Mouse (Mus musculus) hindbrain, embryonic 14.5 days (tissue): ENCODE results near the gene Pus7. TPM values are rescaled to one million over a fixed set of nuclear protein-coding genes. Genes with fewer than 3 reads are reported as not detected.

Experiments
- ATAC-seq: fragments of 200-750 bp; cut with Nextera tagmentation; 2 replicates; pipeline ENCODE4 v1.8.0; 2017; ENCODE audit warnings: moderate number of reproducible peaks, mild to moderate bottlenecking, moderate TSS enrichment, moderate library complexity; ENCODE audit not compliant: low FRiP score
- DNase-seq: peaks from one replicate; pipeline ENCODE4 v3.0.0-alpha.2; 2015; ENCODE audit warnings: low spot score
- H3K27ac ChIP-seq: fragments of 300-500 bp; sonication (generic); 2 replicates; pipeline ENCODE4 v1.5.1; 2014; ENCODE audit warnings: mild to moderate bottlenecking, moderate library complexity
- H3K27me3 ChIP-seq: fragments of 300-500 bp; sonication (generic); 2 replicates; pipeline ENCODE4 v1.6.1; 2014; ENCODE audit warnings: mild to moderate bottlenecking, low read length, mixed read lengths; ENCODE audit not compliant: control insufficient read depth, insufficient read depth
- H3K36me3 ChIP-seq: fragments of 300-500 bp; sonication (generic); replicated peaks from 2 replicates; pipeline ENCODE4 v1.6.1; 2014; ENCODE audit not compliant: control insufficient read depth, insufficient read depth
- H3K4me1 ChIP-seq: fragments of 300-500 bp; sonication (generic); replicated peaks from 2 replicates; pipeline ENCODE4 v1.6.1; 2014; ENCODE audit warnings: antibody characterized with exemption, low read length, mixed read lengths; ENCODE audit not compliant: control insufficient read depth, insufficient read depth
- H3K4me2 ChIP-seq: fragments of 300-500 bp; sonication (generic); replicated peaks from 2 replicates; pipeline ENCODE4 v1.6.1; 2014; ENCODE audit warnings: mild to moderate bottlenecking, moderate library complexity
- H3K4me3 ChIP-seq: fragments of 300-500 bp; sonication (generic); replicated peaks from 2 replicates; pipeline ENCODE4 v1.5.1; 2014; ENCODE audit warnings: mild to moderate bottlenecking, low read length
- H3K9ac ChIP-seq: fragments of 300-500 bp; sonication (generic); 2 replicates; pipeline ENCODE4 v1.6.1; 2014
- H3K9me3 ChIP-seq: fragments of 300-500 bp; sonication (generic); 2 replicates; pipeline ENCODE4 v1.6.1; 2016; ENCODE audit warnings: low read length; ENCODE audit not compliant: control insufficient read depth
- WGBS: fragments of 180-500 bp; shearing (Covaris S2); extraction: QIAGEN DNeasy Blood & Tissue Kit; methylation state at CpG from one replicate; pipeline ENCODE4 v1.1.7; 2014; 5-methylcytosine and 5-hydroxymethylcytosine counted together
- polyA plus RNA-seq: library from polyadenylated mRNA; unstranded; fragments of >200 nt; fragmentation: Nextera tagmentation; extraction: Ambion mirVana; gene quantifications from 2 replicates; pipeline ENCODE4 v1.2.1, GENCODE M21; 2014

Pus7 gene
- polyA plus RNA-seq, 1 experiment from 2014 or later: 16.2 TPM

- Histone ChIP-seq H3K4me2 (no peak overlapping the region), H3K9ac (no peak overlapping the region), H3K4me3 (no peak overlapping the region), H3K27me3 (no peaks in the 10 kb centered on the region), H3K36me3 (peaks cover 17% of the 10 kb centered on the region), H3K9me3 (peaks cover 64% of the 10 kb centered on the region), H3K27ac (no peak overlapping the region), H3K4me1 (no peaks in the 10 kb centered on the region)
- DNase-seq (no peak), ATAC-seq (no peak)
- 91% methylated on average over 1 of the region's 1 CpGs for WGBS
Observed at GRCm38 (mm10) chr5:23697457-23697856, 86.1 kb downstream of the Pus7 start.

Other genes with a start within 250 kb of the Pus7 start
- 110 and 119 TPM in 2 replicates for gene Srpk2, start 99.1 kb downstream of the Pus7 start, polyA plus RNA-seq
- 25.8 and 28.8 TPM in 2 replicates for gene Rint1, start 4.0 kb upstream of the Pus7 start, polyA plus RNA-seq
- 80.0 and 97.7 TPM in 2 replicates for gene Tomm7, start 60.5 kb upstream of the Pus7 start, polyA plus RNA-seq
- gene Fam126a, start 247.0 kb upstream of the Pus7 start, polyA plus RNA-seq: 37.9 and 41.8 TPM in 2 replicates